Mouse (Mus musculus): ENCODE measurements around the gene Med29.
A peak's percentile ranks its signal among the peaks of the same experiment; 100 is the strongest.

The Med29 gene

DNA sequence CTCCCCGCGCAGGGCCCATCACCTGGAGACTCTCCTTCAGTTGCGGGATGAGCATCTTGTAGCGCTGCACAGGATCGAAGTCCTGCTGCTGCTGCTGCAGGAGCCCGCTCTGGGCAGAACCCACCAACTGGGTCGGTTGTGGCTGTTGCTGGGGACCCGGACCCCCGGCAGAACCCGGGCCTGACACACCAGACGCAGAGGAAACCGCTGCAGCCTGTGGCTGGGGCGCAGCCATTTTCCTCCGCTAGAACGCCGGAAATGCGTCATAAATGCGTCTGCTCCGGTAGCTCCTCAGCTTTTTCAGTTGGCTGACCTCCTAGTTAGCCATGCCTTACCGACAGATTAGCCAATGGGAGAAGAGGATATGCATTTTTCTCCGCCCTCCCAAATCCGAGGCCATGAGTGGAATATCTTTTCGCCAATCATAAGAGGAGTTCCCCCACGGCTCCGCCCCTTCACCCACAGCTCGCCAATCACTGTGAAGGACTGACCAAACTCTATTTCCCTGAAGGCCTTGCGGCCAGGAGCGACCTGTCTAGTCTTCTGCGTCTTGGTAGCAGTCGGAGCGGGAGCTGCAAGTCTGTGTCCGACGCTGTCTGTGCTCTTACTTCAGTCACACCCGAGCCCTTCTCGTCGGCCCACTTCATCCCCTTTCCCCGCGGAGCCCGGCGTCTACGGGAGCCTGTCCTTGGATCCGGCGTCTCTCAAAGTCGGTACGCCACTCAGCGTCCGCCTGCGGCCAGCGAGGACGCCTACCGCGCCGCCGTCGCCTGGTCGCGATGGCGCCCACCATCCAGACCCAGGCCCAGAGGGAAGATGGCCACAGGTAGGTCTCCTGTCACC, at the start of gene Med29, which contains the start of gene Paf1:
Gene Med29, minus strand, starts transcription at position 280 of the 843 bp plus-strand sequence.
Gene Paf1, plus strand, starts transcription at position 523 of the 843 bp plus-strand sequence.
- DNase-seq (ENCODE audit: low read depth, low spot score): peak; percentile 100

DNA sequence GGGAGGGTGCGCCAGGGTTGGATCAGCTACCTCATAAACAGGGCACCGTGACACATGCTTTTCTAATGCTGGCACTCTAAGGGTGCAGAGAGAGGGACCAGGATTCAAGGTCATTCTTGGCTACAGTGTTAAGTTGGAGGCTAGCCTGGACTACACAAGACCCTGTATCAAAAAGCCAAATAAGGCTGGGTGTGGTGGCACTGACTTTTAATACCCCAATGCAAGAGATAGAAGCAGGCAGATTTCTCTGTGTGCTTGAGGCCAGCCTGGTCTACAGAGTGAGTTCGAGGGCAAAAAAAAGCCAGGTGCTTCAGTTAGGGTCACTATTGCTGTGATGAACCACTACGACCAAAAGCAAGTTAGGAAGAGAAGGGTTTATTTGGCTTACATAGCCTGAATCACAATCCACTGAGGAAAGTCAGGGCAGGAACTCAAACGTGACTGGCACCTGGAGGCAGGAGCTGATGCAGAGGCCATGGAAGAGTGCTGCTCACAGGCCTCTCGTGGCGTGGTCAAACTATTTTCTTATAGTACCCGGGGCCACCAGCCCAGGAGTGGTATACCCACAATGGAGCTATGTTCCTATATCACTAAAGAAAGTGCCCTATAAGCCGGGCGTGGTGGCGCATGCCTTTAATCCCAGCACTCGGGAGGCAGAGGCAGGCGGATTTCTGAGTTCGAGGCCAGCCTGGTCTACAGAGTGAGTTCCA, 49.4 kb upstream of the Med29 start:
- DNase-seq (ENCODE audit: low read depth, low spot score): no peak

DNA sequence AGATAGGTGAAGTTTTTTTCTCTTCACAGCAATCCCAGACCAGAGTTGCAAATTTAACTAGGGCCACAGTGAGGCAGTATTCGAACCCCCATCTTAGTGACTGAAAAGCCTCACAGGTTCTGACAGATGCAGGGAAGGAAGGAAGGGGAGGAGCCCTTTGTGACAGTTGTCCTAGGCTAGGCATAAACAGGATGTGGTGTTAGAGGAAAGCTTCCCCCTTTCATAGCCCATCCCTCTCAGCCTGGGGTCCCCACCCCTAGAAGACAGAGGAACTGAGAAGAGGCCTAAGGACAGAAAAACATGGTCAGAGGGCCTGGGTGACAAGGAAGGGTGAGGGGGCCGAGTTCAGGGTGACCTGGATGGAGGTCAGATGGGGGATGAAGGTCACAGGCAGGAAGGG, 48.2 kb upstream of the Med29 start:
- DNase-seq (ENCODE audit: low read depth, low spot score): peak; percentile 22

DNA sequence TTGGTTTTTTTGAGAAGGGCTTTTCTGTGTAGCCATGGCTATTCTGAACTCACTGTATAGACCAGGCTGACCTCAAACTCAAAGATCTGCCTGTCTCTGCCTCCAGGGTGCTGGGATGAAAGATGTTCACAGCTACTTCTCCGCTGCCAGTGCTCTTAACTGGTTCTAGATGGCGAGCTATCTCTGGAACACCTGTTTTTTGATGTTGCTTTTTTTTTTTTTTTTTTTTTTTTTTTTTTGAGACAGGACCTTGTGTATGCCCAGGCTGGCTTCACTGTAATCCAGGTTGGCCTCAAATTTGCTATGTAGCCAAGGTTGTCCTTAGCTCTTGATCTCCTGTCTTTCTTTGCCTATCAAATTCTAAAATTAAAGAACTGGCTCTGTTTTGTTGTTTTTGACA, 46.3 kb upstream of the Med29 start:
- no peak for DNase-seq (ENCODE audit: low read depth, low spot score)

DNA sequence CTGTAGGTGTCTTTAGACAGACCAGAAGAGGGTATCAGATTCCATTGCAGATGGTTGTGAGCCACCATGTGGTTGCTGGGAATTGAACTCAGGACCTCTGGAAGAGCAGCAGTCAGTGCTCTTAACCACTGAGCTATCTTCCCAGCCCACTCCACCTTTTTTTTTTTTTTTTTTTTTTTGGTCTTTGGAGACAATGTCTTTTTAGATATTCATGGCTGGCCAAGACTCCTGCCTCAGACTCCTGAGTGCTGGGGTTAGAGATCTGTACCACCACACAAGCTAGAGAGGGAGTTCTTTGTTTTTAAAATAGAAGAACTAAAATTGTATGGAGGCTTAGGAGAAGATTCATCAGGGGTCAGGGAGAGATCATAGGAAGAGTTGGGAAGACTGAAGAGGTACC, 45.5 kb upstream of the Med29 start:
- no peak for DNase-seq (ENCODE audit: low read depth, low spot score)

DNA sequence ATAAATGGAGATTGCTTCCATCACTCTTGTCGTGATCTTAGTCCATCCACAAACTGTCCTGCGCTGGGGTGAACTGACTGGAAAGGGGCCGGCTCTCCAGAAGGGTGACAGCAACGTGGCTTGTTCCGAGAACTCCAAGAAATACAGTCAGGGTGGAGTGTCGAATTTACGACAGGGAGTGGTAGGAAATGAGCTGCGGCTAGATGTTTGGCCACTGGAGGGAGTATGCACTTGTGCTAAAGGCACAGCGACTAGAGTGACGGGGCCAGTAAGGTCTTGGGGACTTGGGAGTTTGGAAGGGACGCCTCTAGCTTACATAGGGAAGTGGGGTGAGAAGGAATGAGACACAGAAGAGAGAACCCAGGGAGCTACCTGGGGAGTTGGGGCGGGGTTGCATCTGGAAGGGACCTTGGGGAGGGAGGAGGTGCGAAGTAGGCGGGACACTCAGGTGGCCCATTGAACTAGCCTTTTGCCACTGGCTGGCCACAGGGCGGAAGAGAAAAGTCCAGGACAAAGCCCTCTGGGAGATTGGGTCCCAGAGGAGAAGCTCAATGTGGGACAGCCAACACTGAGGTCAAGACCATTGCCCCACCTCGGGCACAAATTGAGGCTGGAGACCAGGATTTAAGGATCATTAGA, 44.5 kb upstream of the Med29 start, which contains the start of gene Gmfg:
Gene Gmfg, plus strand, starts transcription at position 516 of the 639 bp plus-strand sequence.
- DNase-seq (ENCODE audit: low read depth, low spot score): peak; percentile 77

DNA sequence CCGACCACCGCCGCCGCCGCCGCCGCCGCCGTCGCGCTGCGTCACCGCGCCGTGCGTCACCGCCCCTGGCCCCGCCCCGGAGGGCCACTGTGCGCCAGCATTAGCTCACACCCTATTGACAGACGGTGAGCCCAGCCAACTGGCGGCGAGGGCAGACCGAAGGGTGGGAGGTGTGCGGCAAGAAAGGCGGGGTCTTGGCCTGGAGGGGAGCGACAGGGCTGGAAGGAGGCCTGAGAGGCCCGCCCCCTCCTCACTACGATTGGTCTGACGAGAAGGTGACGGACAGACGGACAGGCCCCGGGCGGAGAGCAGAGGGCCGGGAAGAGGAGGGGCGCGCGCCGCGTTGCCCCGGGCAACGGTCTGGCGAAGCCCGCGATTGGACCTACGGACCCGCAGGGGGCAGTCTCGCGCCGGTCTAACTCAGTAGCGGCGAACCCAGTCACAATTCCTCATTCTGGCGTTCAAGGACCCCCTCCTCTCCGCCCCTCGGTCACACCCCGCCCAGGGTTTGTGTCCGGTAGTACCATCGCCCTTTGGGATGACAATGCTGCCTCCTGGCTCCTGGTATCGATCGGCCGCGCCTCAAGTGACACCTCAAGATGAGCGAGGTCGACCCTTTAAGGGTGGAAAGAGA, 43.9 kb upstream of the Med29 start:
- peak; percentile 100 for DNase-seq (ENCODE audit: low read depth, low spot score)

DNA sequence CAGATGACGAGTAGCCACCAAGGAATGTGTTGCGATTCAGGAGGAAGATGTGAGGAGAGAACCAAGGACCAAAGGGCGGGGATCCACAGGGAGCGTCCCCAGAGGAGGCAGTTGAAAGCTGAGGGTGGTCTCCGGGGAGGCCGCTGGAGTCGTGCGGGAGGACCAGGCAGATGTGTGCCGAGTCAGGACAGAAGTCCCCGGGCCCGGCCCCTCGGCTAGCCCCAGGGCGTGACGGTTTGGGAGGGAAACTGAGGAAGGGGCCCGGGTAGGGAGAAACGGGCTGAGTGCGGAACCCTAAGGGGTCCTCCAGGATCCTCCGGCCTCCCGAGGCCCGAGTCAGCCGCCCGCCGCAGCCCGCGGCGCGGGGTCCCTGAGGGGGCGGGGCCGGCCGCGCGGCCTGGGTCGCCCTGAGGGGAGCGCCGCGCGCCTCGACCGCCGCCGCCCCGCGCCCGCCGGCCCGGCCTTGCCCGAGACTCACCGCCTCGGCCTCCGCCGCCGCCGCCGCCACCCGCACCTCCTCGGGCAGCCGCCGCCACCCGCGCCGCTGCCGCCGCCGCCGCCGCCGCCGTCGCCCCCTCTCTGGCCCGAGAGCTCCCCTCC, 43.3 kb upstream of the Med29 start:
- no peak for DNase-seq (ENCODE audit: low read depth, low spot score)

DNA sequence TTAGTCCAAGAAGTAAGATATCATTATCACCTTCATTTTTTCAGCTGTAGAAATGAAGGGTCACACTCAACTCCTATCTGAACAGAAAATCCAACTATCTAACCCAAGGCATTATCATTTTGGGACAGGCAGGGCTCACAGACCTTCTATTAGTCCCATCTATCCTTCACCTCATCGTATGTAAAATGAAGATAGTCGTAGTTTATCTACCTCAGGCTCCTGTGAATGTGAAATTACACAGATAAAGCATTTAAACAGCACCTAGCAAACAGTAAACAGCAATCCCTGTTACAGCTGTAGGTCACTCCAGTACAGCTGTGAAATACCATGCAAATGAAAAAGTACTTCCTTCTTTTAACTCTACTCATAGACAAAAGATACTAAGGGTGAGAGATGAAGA, 39.7 kb upstream of the Med29 start:
- DNase-seq (ENCODE audit: low read depth, low spot score): no peak

DNA sequence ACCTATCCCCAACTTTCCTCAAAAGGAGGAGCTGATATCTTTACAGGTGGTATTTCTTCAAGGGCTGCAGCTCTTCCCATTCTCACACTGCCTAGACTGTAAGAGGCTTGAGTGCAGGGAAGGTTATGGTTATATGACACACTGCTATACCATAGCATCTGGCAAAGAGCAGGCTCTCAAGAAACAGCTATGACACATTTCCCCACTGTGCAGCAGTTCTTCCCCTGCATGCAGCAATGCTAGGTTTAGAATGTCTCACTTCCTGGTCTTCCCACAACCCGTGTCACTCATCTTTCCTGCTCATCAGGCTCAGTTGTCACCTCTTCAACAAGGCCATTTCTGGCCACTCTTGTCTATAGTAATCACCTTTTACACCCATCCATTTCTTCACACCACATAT, 38.0 kb upstream of the Med29 start:
- DNase-seq (ENCODE audit: low read depth, low spot score): no peak

DNA sequence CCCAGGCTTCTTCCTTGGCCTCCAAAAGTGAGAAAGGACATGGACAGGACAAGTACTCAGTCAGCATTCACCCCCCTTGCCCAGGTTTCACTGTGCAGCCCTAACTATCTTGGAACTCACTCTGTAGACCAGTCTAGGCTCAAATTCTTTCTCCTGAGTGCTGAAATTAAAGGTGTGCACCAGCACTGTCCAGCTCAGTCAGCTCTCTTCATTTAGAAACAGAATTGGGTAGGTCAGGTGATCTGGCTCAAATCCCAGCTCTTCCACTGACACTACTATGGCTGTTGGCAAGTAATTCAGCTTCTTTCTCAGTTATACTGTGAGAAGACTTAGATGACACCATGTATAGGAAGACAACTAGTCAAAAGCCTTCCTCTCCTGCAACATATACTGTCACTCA, 35.2 kb upstream of the Med29 start:
- no peak for DNase-seq (ENCODE audit: low read depth, low spot score)

DNA sequence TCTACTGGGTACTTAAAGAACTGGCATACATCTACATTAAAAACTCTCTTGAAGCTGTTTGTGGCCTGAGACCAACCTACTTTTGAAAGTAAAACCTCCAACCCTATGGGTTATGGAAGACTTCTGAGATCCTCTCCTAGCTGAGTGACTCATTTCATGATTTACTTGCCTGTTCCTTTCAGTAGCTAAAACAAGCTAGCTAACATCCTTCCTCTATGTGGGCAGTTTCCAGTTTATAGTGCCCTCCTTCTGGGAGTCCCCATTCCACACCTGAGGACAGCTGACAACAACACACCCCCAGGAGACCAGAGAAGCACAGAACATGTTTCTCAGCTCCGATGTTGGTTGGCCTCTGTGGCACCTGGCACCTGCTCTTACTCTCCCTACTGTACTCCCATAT, 30.5 kb upstream of the Med29 start:
- DNase-seq (ENCODE audit: low read depth, low spot score): no peak

DNA sequence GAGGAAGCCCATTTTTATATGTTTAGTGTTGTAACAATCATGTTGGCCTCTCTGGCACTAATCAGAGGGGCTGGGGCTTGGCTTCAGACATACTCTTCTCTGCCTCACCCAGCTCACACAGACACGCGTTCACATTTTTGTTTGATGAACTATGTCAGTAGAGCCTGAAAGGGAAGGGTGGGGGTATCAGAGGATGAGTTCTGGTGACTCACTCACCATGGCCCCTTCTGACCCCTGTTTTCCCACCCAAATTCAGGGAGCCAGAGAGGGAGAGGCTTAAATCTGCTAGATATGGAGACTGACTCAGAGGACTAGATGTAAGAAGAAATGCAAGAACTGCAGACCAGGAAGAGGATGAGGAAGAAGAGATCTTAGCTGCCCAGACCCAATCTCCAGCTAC, 26.9 kb upstream of the Med29 start:
- DNase-seq (ENCODE audit: low read depth, low spot score): no peak

DNA sequence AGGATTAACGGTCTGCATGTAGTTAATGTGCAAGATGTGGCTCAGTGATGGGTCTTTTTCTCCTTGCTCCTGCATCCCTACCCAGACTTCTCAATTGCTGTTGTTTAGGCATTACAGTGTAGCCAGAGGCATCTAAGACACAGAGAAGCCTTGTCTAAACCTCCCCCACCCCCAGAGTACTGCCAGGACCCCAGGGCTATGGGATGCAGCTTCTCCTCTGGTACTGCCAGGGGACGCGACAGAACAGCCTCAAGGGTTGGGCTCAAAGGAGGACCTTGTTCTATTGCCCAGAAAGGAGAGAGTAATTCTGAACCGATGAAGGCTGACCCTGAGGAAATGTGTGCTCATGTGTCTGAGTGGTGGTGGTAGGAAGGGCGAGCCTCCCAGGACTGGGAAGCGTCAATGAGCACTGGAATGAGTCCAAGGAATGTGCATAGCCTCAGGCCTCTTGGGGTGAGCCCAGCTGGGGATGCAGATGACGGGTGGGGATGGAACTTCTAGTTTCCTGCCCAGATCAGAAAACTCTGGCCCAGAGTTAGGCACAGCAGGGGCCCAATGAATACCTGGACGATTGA, 25.7 kb upstream of the Med29 start:
- peak; percentile 33 for DNase-seq (ENCODE audit: low read depth, low spot score)

DNA sequence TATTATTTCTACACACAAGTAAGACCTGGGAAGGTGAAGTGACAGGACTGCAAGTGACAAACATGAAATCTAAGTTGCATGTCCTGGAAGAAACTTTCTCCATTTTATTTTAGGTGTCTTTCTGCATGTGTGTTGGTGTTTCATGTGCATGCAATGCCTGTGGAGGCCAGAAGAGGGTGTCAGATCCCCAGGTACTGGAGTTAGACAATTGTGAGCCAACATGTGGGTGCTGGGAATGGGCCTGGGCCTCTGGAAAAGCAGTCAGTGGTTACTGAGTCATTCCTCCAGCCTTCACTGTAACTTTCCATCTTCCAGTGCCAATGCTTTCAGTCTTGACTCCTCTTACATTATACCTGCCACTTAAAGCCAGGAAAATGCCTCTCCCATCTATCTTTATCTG, 24.9 kb upstream of the Med29 start:
- DNase-seq (ENCODE audit: low read depth, low spot score): no peak

DNA sequence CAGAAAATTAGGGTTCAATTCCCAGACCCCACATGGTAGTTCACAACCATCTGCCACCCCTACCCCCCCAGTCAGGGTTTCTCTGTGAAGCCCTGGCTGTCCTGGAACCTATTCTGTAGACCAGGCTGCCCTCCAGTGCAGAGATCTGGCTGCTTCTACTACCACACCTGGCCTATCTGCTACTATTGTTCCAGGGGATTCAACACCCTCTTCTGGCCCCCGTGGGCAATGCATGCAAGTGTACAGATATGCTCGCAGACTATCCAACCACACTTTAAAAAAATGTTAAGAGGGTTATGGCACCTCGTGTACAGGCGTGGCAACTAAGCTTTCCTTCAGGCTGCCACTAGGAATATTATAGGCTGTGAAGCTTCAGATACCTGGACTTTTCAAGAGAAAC, 20.3 kb upstream of the Med29 start:
- DNase-seq (ENCODE audit: low read depth, low spot score): no peak

DNA sequence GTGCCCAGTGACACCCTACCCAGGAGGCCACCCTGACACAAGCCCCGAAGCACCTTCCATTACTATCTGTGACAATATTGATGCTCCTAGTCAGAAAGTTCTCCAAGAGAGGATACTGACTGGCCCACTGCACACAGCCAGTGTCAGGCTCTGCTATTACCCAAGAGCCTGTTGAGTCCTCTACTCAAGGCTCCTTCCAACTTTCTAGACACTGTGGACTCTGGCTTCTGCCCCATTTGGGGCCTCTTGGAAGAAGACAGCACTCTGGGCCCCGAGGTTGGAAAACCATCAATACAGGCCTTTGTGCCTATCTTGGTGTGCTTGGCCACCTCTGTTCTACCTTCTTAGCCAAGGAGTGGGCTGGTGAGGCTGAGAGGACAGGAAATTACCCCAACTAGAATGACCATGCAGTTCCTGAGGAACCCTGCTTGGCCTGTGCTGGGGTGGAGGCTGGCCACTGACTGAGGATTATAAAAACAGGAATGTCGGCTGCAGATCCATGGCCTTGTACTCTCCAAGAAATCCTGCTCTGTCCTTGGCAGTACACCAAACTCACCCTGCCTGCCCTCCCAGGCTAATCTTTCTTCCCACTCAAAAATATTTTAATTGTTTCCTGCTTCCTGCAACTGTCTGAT, 18.4 kb upstream of the Med29 start:
- DNase-seq (ENCODE audit: low read depth, low spot score): no peak

DNA sequence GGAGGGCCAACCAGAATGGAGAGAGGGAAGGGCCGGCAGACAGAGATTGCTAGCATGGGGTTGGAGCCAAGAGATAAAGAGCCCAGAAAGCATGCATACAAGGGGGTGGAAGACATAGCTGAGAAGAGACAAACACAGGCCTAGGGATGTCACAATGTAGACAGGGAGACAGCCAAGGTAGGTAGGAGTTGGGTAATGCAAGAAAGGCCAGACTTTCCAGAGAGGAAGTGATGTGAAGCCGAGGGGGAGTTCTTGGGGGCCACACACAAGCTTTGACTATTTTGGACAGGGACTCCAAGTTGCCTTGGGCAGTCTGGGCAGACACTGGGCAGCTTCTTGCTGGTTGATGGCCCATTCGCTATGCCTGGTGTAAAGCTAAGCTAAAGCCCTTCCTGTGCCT, 9.4 kb upstream of the Med29 start:
- DNase-seq (ENCODE audit: low read depth, low spot score): no peak

DNA sequence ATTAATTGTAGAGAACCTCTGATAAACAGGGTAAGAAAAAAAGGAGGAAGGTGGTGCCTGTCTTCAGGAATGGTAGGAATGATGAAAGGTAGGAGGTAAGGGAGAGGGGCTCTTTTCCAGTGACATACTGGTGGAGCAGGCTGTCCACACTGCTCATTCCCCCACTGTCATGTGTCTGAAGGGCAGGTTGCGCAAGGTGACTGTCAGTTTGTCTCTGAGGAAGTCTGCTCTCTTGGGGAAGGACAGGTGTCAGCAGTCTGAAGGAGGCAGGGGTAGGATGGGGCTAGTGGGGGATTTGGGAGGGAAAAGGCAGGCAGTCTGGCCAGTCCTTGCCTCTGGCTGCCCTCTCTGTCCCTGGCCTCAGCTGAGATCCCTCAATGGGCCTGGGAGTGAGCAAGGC, 8.5 kb upstream of the Med29 start:
- no peak for DNase-seq (ENCODE audit: low read depth, low spot score)

DNA sequence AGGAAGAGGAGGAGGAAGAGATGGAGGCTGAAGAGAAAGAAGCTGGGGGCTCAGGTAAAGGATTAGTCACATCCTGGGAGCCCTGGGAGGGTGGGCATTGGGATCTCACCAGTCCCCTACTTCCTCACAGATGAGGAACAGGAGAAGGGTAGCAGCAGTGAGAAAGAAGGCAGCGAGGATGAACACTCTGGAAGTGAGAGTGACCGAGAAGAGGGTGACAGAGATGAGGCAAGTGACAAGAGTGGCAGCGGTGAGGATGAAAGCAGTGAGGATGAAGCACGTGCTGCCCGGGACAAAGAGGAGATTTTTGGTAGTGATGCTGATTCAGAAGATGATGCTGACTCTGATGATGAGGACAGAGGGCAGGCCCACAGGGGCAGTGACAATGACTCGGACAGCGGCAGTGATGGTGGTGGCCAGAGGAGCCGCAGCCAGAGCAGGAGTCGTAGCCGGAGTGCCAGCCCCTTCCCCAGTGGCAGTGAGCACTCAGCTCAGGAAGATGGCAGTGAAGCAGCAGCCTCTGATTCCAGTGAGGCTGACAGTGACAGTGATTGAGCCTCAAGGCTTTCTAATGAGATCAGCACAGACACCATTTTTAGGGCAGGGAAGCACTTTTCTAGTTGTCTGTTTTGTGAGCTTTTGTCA, 6.3 kb upstream of the Med29 start:
- no peak for DNase-seq (ENCODE audit: low read depth, low spot score)

All from telencephalon, adult 2 months (tissue).